Mouse (Mus musculus): ENCODE results near the gene Edil3. TPM values are rescaled to one million over a fixed set of nuclear protein-coding genes. Genes with fewer than 3 reads are reported as not detected.
"Not testable (repeated sequence)": the region's sequence is repeated elsewhere in the genome, so short reads cannot be mapped to it uniquely, and the experiment has no call there.

Edil3 gene
- total RNA-seq, 4 experiments from 2014 or later: 94.9 to 107 (median 100) TPM

- no peak for DNase-seq (ENCODE audit: low spot score in 2 of 2)
These were observed 117.3 kb downstream of the Edil3 start for GRCm38 (mm10) chr13:88938564-88938963.

- DNase-seq (ENCODE audit: low spot score in 2 of 2): no peak
These were observed 151.1 kb downstream of the Edil3 start for GRCm38 (mm10) chr13:88972355-88972754.

- DNase-seq (ENCODE audit: low spot score in 2 of 2): no peak
These were observed 186.6 kb downstream of the Edil3 start for GRCm38 (mm10) chr13:89007696-89008427.

- DNase-seq (ENCODE audit: low spot score in 2 of 2): no peak
These were observed 191.2 kb downstream of the Edil3 start for GRCm38 (mm10) chr13:89012500-89012899.

- no peak for DNase-seq (ENCODE audit: low spot score in 2 of 2)
These were observed 208.7 kb downstream of the Edil3 start for GRCm38 (mm10) chr13:89029817-89030539.

- DNase-seq (ENCODE audit: low spot score in 2 of 2): no peak
These were observed 214.4 kb downstream of the Edil3 start for GRCm38 (mm10) chr13:89035711-89036110.

- no peak for DNase-seq (ENCODE audit: low spot score in 2 of 2)
These were observed 220.2 kb downstream of the Edil3 start for GRCm38 (mm10) chr13:89041495-89041894.

- not testable (repeated sequence) for DNase-seq (ENCODE audit: low spot score in 2 of 2)
These were observed 248.9 kb downstream of the Edil3 start for GRCm38 (mm10) chr13:89070132-89070531.

GRCm38 (mm10) chr13:89076212-89076611 lies 254.9 kb downstream of the Edil3 start:
- no peak for DNase-seq (ENCODE audit: low spot score in 2 of 2)

GRCm38 (mm10) chr13:89105889-89106288 lies 284.6 kb downstream of the Edil3 start:
- DNase-seq (ENCODE audit: low spot score in 2 of 2): no peak

- no peak for DNase-seq (ENCODE audit: low spot score in 2 of 2)
These were observed 296.3 kb downstream of the Edil3 start for GRCm38 (mm10) chr13:89117551-89117950.

GRCm38 (mm10) chr13:89119809-89120208 lies 298.5 kb downstream of the Edil3 start:
- DNase-seq (ENCODE audit: low spot score in 2 of 2): no peak

GRCm38 (mm10) chr13:89122511-89123253 lies 301.4 kb downstream of the Edil3 start:
- no peak for DNase-seq (ENCODE audit: low spot score in 2 of 2)

GRCm38 (mm10) chr13:89123396-89123795 lies 302.1 kb downstream of the Edil3 start:
- no peak for DNase-seq (ENCODE audit: low spot score in 2 of 2)

GRCm38 (mm10) chr13:89146056-89146547 lies 324.8 kb downstream of the Edil3 start:
- DNase-seq (ENCODE audit: low spot score in 2 of 2): no peak

GRCm38 (mm10) chr13:89151878-89152277 lies 330.6 kb downstream of the Edil3 start:
- DNase-seq (ENCODE audit: low spot score in 2 of 2): no peak

GRCm38 (mm10) chr13:89167960-89168359 lies 346.7 kb downstream of the Edil3 start:
- no peak for DNase-seq (ENCODE audit: low spot score in 2 of 2)

- DNase-seq (ENCODE audit: low spot score in 2 of 2): no peak
These were observed 348.8 kb downstream of the Edil3 start for GRCm38 (mm10) chr13:89170040-89170439.

GRCm38 (mm10) chr13:89175154-89175553 lies 353.9 kb downstream of the Edil3 start:
- DNase-seq (ENCODE audit: low spot score in 2 of 2): no peak

GRCm38 (mm10) chr13:89189051-89189450 lies 367.8 kb downstream of the Edil3 start:
- DNase-seq (ENCODE audit: low spot score in 2 of 2): no peak

GRCm38 (mm10) chr13:89197019-89197418 lies 375.7 kb downstream of the Edil3 start:
- DNase-seq (ENCODE audit: low spot score in 2 of 2): no peak

- DNase-seq (ENCODE audit: low spot score in 2 of 2): no peak
These were observed 378.0 kb downstream of the Edil3 start for GRCm38 (mm10) chr13:89199275-89199674.
